Mouse (Mus musculus) neural tube, embryonic 10.5 days (tissue): ENCODE results near the gene Ooep.
A peak's percentile ranks its signal among the peaks of the same experiment; 100 is the strongest.
"Not testable (repeated sequence)": the region's sequence is repeated elsewhere in the genome, so short reads cannot be mapped to it uniquely, and the experiment has no call there.

Experiments used
- DNase-seq: peaks from one replicate; pipeline ENCODE4 v3.0.0-alpha.2; 2017; ENCODE audit warnings: low spot score; ENCODE audit errors: extremely low spot score

The Ooep gene

GRCm38 (mm10) chr9:78367959-78368358, 10.6 kb downstream of the Ooep start, which contains the start of gene Dppa5a:
Gene Dppa5a (minus strand): TSS chr9:78368177.
- not testable (repeated sequence) for DNase-seq

GRCm38 (mm10) chr9:78365850-78366544, 12.5 kb downstream of the Ooep start:
- no peak for DNase-seq

- no peak for DNase-seq
Measured at GRCm38 (mm10) chr9:78364701-78365100, 13.8 kb downstream of the Ooep start.

GRCm38 (mm10) chr9:78363374-78363773, 15.2 kb downstream of the Ooep start:
- no peak for DNase-seq

GRCm38 (mm10) chr9:78360484-78360872, 18.0 kb downstream of the Ooep start:
- no peak for DNase-seq

- DNase-seq = no peak
Measured at GRCm38 (mm10) chr9:78359750-78360483, 18.6 kb downstream of the Ooep start.

- DNase-seq = peak; percentile 62
Measured at GRCm38 (mm10) chr9:78358053-78358452, 20.5 kb downstream of the Ooep start.

GRCm38 (mm10) chr9:78355611-78356010, 22.9 kb downstream of the Ooep start, which contains the start of gene Gsta2:
Gene Gsta2 (minus strand): TSS chr9:78355788.
- no peak for DNase-seq

GRCm38 (mm10) chr9:78354665-78355578, 23.6 kb downstream of the Ooep start:
- no peak for DNase-seq

- no peak for DNase-seq
Measured at GRCm38 (mm10) chr9:78351504-78352220, 26.9 kb downstream of the Ooep start.

GRCm38 (mm10) chr9:78350007-78350406, 28.5 kb downstream of the Ooep start:
- DNase-seq = not testable (repeated sequence)

- not testable (repeated sequence) for DNase-seq
Measured at GRCm38 (mm10) chr9:78349141-78349540, 29.4 kb downstream of the Ooep start.

- not testable (repeated sequence) for DNase-seq
Measured at GRCm38 (mm10) chr9:78348206-78349004, 30.1 kb downstream of the Ooep start.

- DNase-seq = no peak
Measured at GRCm38 (mm10) chr9:78347004-78347403, 31.5 kb downstream of the Ooep start.

GRCm38 (mm10) chr9:78345235-78345634, 33.3 kb downstream of the Ooep start:
- DNase-seq = not testable (repeated sequence)

- not testable (repeated sequence) for DNase-seq
Measured at GRCm38 (mm10) chr9:78343055-78343454, 35.5 kb downstream of the Ooep start.

GRCm38 (mm10) chr9:78342494-78342893, 36.0 kb downstream of the Ooep start:
- DNase-seq = not testable (repeated sequence)

- peak; percentile 63 for DNase-seq
Measured at GRCm38 (mm10) chr9:78340324-78340723, 38.2 kb downstream of the Ooep start.

- DNase-seq = not testable (repeated sequence)
Measured at GRCm38 (mm10) chr9:78337050-78337449, 41.5 kb downstream of the Ooep start.

- DNase-seq = not testable (repeated sequence)
Measured at GRCm38 (mm10) chr9:78327289-78327688, 51.2 kb downstream of the Ooep start, which contains the start of gene Omt2b. Gene Omt2b (plus strand): TSS chr9:78327589.
